Mouse (Mus musculus): ENCODE measurements around the gene Txk. TPM values are rescaled to one million over a fixed set of nuclear protein-coding genes. Genes with fewer than 3 reads are reported as not detected.

The Txk gene
- polyA plus RNA-seq (2017; shearing (Covaris generic)) = 10 to 100 TPM; 46.1 to 75.0 TPM

DNA sequence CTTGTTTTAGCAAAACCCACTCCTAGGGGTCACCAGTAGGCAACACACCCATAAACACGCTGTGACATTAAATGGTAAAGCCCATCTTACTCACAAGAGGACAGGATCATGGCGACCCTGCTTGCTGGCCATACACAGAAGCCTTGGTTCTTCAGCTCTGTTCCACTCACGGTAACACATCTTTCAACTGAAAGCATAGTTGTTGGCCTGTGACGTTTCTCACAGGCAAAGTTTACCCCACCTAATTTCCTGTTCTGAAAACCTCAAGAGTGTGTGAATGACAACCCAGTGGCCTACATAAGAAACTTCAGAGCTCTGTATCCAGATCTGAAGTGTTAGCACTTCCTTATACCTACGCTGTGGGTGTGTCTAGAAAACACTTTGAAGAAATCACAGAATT lies at the start of gene Txk:
Gene Txk, minus strand, starts transcription at position 193 of the 400 bp plus-strand sequence.

DNA sequence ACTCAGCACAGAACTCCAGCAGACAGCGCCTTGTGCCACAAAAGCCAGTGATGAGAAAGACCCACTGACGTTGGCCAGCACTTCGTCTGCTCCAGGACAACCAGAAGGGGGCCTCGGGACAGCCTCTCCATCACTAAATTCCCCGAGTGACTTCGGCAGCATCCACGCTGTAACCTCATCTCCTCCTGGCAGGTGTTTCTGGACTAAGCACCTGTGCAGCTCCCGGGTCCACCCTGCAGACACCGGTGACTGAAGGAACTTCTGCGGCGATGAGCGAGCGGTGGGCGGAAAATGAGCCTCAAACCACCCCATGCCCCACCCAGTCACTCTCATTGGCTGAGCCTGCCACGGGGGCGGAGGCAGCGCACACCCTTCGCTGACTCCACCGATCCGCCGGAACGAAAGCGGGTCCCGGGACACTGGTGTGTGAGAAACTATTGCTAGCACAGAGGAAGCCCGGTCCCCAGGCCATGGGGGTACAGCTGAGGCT lies 105.1 kb downstream of the Txk start, which contains the start of gene Nipal1:
Gene Nipal1, plus strand, starts transcription at position 378 of the 490 bp plus-strand sequence.

Other genes with a start within 250 kb of the Txk start
- under 1 TPM; 0.14 to 0.49 TPM for gene Corin, start 248.3 kb downstream of the Txk start, polyA plus RNA-seq (2017; shearing (Covaris generic))
- gene Nfxl1, start 193.1 kb downstream of the Txk start, polyA plus RNA-seq (2017; shearing (Covaris generic)) = 10 to 100 TPM; 11.0 to 14.0 TPM
- gene Zar1, start 171.5 kb downstream of the Txk start, polyA plus RNA-seq (2017; shearing (Covaris generic)) = 1 to 10 TPM in 1 of 2 experiments, under 1 TPM in 1; 0.30 to 2.5 TPM
- gene Gm5868, start 165.2 kb downstream of the Txk start, polyA plus RNA-seq (2017; shearing (Covaris generic)) = 1 to 10 TPM in 1 of 2 experiments, under 1 TPM in 1; 0.47 to 2.1 TPM
- 1 to 10 TPM in 1 of 2 experiments, under 1 TPM in 1; 0.53 to 4.7 TPM for gene Cnga1, start 108.5 kb downstream of the Txk start, polyA plus RNA-seq (2017; shearing (Covaris generic))
- gene Nipal1, start 105.0 kb downstream of the Txk start, polyA plus RNA-seq (2017; shearing (Covaris generic)) = 10 to 100 TPM; 21.2 to 24.4 TPM
- 10 to 100 TPM; 10.1 to 14.8 TPM for gene Tec, start 115.7 kb upstream of the Txk start, polyA plus RNA-seq (2017; shearing (Covaris generic))
- gene Slain2, start 161.5 kb upstream of the Txk start, polyA plus RNA-seq (2017; shearing (Covaris generic)) = 10 to 100 TPM; 63.9 to 78.1 TPM
- not detected for gene Gm10135, start 221.9 kb upstream of the Txk start, polyA plus RNA-seq (2017; shearing (Covaris generic))

All from inflammation-experienced regulatory T-cells (primary cell).